Mouse (Mus musculus): Measurements from ENCODE around the gene Mylpf. TPM values are rescaled to one million over a fixed set of nuclear protein-coding genes. Genes with fewer than 3 reads are reported as not detected.
A peak's percentile ranks its signal among the peaks of the same experiment; 100 is the strongest.

The Mylpf gene
- total RNA-seq, 2 experiments from 2014 or later = 46,059 to 51,168 TPM

DNA sequence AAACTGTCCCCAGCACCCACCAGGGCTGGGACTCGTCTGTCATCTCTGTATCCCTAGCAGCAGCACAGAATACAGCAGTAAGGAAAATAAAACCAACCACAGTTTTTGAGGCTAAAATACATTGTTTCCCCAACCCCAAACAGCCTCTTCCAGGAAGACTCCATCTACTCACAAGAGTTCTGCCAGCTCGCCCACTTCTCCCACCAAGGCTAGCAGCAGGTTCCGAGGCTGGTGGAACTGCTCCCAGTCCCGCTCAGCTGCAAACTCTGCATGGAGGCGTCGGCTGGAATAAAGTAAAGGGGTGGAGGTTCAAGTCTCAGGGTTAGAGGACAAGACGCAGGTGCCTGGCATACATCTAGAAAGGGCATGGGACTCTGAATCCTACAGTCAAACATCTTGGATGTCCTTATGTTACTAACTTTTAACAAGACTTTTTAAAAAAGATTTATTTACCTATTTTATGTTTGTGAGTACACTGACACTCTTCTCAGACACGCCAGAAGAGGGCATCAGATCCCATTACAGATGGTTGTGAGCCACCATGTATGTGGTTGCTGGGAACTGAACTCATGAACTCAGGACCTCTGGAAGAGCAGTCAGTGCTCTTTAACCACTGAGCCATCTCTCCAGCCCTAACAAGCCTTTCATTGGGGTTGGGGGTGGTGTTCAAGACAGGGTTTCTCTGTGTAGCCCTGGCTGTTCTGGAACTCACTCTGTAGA is 50.7 kb downstream of the Mylpf start:
- no peak for DNase-seq

DNA sequence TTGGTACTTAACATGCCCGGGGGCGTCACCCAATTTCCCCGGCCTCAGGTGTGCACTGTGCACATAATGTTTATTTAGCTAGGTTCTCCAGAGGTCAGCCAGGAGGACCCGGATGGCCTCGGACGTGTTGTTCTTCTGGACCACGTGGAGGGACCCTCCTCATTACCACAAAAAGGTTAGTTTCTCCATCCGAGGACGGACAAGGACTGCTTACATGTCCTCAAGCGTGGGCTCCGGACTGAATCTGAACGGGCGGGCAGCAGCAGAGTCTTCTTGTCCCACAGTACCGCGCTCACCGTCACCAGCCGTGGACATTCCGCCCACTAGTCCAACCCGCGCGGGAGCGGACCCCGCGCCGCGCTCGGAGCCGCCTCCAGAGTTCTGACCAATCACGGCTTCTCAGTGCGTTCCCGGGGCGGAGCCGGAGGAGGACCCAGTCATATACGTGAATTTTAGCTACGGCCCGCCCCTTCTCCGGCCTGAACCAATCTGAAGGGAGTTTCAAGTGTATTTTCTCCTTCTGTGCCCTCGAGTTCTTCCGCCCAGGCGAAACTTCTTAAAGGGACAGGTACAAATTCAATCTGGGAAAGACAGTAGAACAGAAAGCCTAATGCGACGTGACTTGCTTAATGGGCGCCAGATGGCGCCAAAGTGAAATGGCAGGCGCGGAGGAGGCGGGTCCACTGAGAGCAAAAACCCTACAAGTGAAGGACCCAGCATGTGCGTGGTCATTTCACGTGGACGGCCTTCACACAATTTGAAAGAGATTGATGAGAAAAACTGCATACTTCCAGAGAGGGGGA is 51.8 kb downstream of the Mylpf start, which contains the start of gene Dctpp1:
Gene Dctpp1, minus strand, starts transcription at position 401 of the 803 bp plus-strand sequence.
- peak; percentile 92 for DNase-seq

DNA sequence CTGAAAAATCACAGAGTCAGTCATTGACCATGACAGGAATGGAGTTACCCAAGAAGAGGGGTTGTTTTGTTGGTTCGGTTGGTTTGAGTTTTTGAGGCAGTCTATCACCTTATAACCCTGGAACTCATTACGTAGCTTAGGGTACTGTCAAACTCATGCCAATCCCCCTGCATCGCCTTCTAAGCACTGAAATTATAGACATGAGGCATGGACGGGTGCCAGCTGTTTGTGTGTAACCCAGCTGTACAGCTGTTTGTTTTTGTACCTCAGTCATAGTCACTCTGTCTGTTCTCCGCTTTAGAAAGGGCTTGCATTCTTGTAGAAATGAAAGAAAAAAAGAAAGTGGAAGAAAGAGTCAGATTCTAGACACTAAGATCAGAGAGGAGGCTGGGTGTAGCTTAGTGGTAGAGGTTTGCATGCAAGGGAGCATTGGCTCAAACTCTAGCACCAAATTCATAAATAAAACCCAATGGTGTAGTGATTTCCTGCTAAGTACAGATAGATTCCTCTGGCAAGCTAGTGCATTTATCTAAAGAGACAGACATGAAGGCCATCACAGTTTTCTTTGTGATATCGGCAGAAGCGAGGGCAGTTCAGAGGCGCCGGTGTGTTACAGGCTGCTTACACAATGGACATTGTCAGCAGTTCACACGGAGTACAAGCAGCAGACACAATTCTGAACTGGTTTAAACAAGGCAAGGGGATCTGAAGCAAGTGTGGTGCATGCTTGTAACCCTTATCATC is 53.7 kb downstream of the Mylpf start:
- DNase-seq = no peak

DNA sequence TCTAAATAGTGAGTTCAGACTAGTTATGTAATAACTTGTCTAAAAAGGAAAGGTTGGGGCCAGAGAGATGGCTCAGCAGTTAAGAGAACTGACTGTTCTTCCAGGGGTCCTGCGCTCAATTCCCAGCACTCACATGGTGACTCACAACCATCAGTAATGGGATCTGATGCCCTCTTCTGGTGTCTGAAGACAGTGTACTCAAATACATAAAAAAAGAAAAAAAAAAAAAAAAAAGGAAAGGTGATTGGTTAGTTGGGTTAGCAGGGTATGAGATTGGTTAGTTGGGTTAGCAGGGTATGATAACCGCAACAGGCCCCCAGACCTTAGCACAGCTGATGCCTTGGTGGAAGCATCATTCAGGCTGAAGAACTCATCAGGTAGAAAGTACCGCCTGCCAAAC is 54.8 kb downstream of the Mylpf start:
- no peak for DNase-seq

Other genes starting within 250 kb of the Mylpf start
- gene Cdipt, start 233.0 kb upstream of the Mylpf start, total RNA-seq (2021) = 10 to 100 TPM; 38.3 to 39.9 TPM
- gene Cdiptos, start 232.8 kb upstream of the Mylpf start, total RNA-seq (2021) = under 1 TPM; 0.42 to 0.45 TPM
- 10 to 100 TPM; 23.3 to 28.3 TPM for gene Mvp, start 194.3 kb upstream of the Mylpf start, total RNA-seq (2021)
- 1 to 10 TPM in 1 of 2 experiments, not detected in 1; 1.5 TPM for gene Pagr1b, start 192.4 kb upstream of the Mylpf start, total RNA-seq (2021)
- gene Pagr1a, start 191.5 kb upstream of the Mylpf start, total RNA-seq (2021) = 1 to 10 TPM; 2.5 to 8.2 TPM
- gene Gm42742, start 187.8 kb upstream of the Mylpf start, total RNA-seq (2021) = 10 to 100 TPM; 17.5 to 23.1 TPM
- 1 to 10 TPM; 1.9 to 4.6 TPM for gene Prrt2, start 187.7 kb upstream of the Mylpf start, total RNA-seq (2021)
- 10 to 100 TPM; 75.6 to 92.8 TPM for gene Maz, start 181.9 kb upstream of the Mylpf start, total RNA-seq (2021)
- gene Kif22, start 166.4 kb upstream of the Mylpf start, total RNA-seq (2021) = 10 to 100 TPM; 10.8 to 12.5 TPM
- not detected for gene Zg16, start 121.6 kb upstream of the Mylpf start, total RNA-seq (2021)
- 1 to 10 TPM in 1 of 2 experiments, under 1 TPM in 1; 0.59 to 2.1 TPM for gene AI467606, start 117.5 kb upstream of the Mylpf start, total RNA-seq (2021)
- 1 to 10 TPM; 1.9 to 2.3 TPM for gene Qprt, start 86.7 kb upstream of the Mylpf start, total RNA-seq (2021)
- under 1 TPM; 0.16 to 0.86 TPM for gene Spn, start 71.1 kb upstream of the Mylpf start, total RNA-seq (2021)
- gene Cd2bp2, start 12.8 kb upstream of the Mylpf start, total RNA-seq (2021) = 10 to 100 TPM; 36.7 to 41.1 TPM
- 10 to 100 TPM; 38.6 to 45.1 TPM for gene Tbc1d10b, start 422 bp upstream of the Mylpf start, total RNA-seq (2021)
- gene Zfp553, start 24.2 kb downstream of the Mylpf start, total RNA-seq (2021) = 1 to 10 TPM; 5.5 to 7.3 TPM
- 1 to 10 TPM; 6.9 to 7.5 TPM for gene Sept1, start 24.2 kb downstream of the Mylpf start, total RNA-seq (2021)
- 10 to 100 TPM; 18.6 to 20.9 TPM for gene Zfp771, start 35.4 kb downstream of the Mylpf start, total RNA-seq (2021)
- gene Dctpp1, start 51.8 kb downstream of the Mylpf start, total RNA-seq (2021) = 10 to 100 TPM; 33.9 to 38.6 TPM
- gene Sephs2, start 65.2 kb downstream of the Mylpf start, total RNA-seq (2021) = 10 to 100 TPM; 19.5 to 20.5 TPM
- 1 to 10 TPM in 1 of 2 experiments, under 1 TPM in 1; 0.75 to 1.5 TPM for gene Itgal, start 87.4 kb downstream of the Mylpf start, total RNA-seq (2021)
- gene Zfp768, start 136.7 kb downstream of the Mylpf start, total RNA-seq (2021) = 10 to 100 TPM; 23.0 to 28.7 TPM
- gene Zfp747, start 167.2 kb downstream of the Mylpf start, total RNA-seq (2021) = 1 to 10 TPM; 3.6 to 5.1 TPM
- 1 to 10 TPM; 1.7 to 2.7 TPM for gene 9130019O22Rik, start 178.3 kb downstream of the Mylpf start, total RNA-seq (2021)
- 1 to 10 TPM; 2.9 to 3.7 TPM for gene E430018J23Rik, start 184.7 kb downstream of the Mylpf start, total RNA-seq (2021)
- 1 to 10 TPM; 2.8 to 4.3 TPM for gene Zfp764, start 197.9 kb downstream of the Mylpf start, total RNA-seq (2021)
- 1 to 10 TPM; 3.2 to 4.5 TPM for gene Zfp688, start 213.2 kb downstream of the Mylpf start, total RNA-seq (2021)
- gene Zfp689, start 240.3 kb downstream of the Mylpf start, total RNA-seq (2021) = 1 to 10 TPM; 1.8 to 1.9 TPM